Mouse (Mus musculus) WW6 (cell line): Measurements from ENCODE around the gene E2f4.

Experiments
- DNase-seq: peaks from one replicate; pipeline ENCODE4 v3.0.0-alpha.2; 2013; ENCODE audit warnings: low read depth, low spot score

Gene E2f4

GRCm38 (mm10) chr8:105315073-105315769 lies 17.8 kb downstream of the E2f4 start:
- no peak for DNase-seq

- no peak for DNase-seq
These were observed 20.5 kb downstream of the E2f4 start for GRCm38 (mm10) chr8:105317941-105318340.

GRCm38 (mm10) chr8:105318662-105319190 lies 21.3 kb downstream of the E2f4 start:
- no peak for DNase-seq

GRCm38 (mm10) chr8:105323183-105323582 lies 25.7 kb downstream of the E2f4 start:
- DNase-seq = no peak

- DNase-seq = no peak
These were observed 28.2 kb downstream of the E2f4 start for GRCm38 (mm10) chr8:105325641-105326093.

- DNase-seq = peak; percentile 97
These were observed 28.7 kb downstream of the E2f4 start, which contains the start of the genes Lrrc29 and Tmem208 for GRCm38 (mm10) chr8:105326141-105326672. Gene Lrrc29, minus strand, starts transcription at chr8:105326278. Gene Tmem208, plus strand, starts transcription at chr8:105326354.

GRCm38 (mm10) chr8:105326968-105327367 lies 29.5 kb downstream of the E2f4 start:
- DNase-seq = no peak

- no peak for DNase-seq
These were observed 32.9 kb downstream of the E2f4 start for GRCm38 (mm10) chr8:105330325-105330724.

GRCm38 (mm10) chr8:105331469-105331868 lies 34.0 kb downstream of the E2f4 start:
- DNase-seq = no peak

- no peak for DNase-seq
These were observed 34.5 kb downstream of the E2f4 start for GRCm38 (mm10) chr8:105331931-105332330.

GRCm38 (mm10) chr8:105332523-105332922 lies 35.1 kb downstream of the E2f4 start:
- no peak for DNase-seq

- peak; percentile 75 for DNase-seq
These were observed 39.1 kb downstream of the E2f4 start for GRCm38 (mm10) chr8:105336373-105337130.

GRCm38 (mm10) chr8:105338992-105339391 lies 41.5 kb downstream of the E2f4 start:
- DNase-seq = no peak

- no peak for DNase-seq
These were observed 42.6 kb downstream of the E2f4 start for GRCm38 (mm10) chr8:105339886-105340635.

- DNase-seq = no peak
These were observed 43.9 kb downstream of the E2f4 start for GRCm38 (mm10) chr8:105341399-105341798.

- DNase-seq = no peak
These were observed 45.3 kb downstream of the E2f4 start for GRCm38 (mm10) chr8:105342768-105343167.

GRCm38 (mm10) chr8:105343791-105344574 lies 46.5 kb downstream of the E2f4 start:
- DNase-seq = no peak

GRCm38 (mm10) chr8:105345061-105345975 lies 47.9 kb downstream of the E2f4 start:
- no peak for DNase-seq

- DNase-seq = peak; percentile 56
These were observed 49.4 kb downstream of the E2f4 start for GRCm38 (mm10) chr8:105346611-105347427.
